Mouse (Mus musculus) hindbrain, embryonic 10.5 days (tissue): Measurements from ENCODE around the gene Npc2. TPM values are rescaled to one million over a fixed set of nuclear protein-coding genes. Genes with fewer than 3 reads are reported as not detected.

Experiments
- DNase-seq: peaks from one replicate; pipeline ENCODE4 v3.0.0-alpha.2; 2017; ENCODE audit warnings: low spot score
- H3K27ac ChIP-seq: fragments of 300-500 bp; sonication (generic); 2 replicates; pipeline ENCODE4 v1.5.1; 2016; ENCODE audit warnings: mild to moderate bottlenecking, moderate library complexity
- H3K27me3 ChIP-seq: fragments of 300-500 bp; sonication (generic); 2 replicates; pipeline ENCODE4 v1.6.1; 2016; ENCODE audit warnings: mild to moderate bottlenecking; ENCODE audit not compliant: poor library complexity, insufficient read depth, severe bottlenecking
- H3K36me3 ChIP-seq: fragments of 300-500 bp; sonication (generic); 2 replicates; pipeline ENCODE4 v1.6.1; 2016; ENCODE audit warnings: mild to moderate bottlenecking, moderate library complexity
- H3K4me1 ChIP-seq: fragments of 300-500 bp; sonication (generic); replicated peaks from 2 replicates; pipeline ENCODE4 v1.6.1; 2016; ENCODE audit warnings: mild to moderate bottlenecking
- H3K4me3 ChIP-seq: fragments of 300-500 bp; sonication (generic); 2 replicates; pipeline ENCODE4 v1.5.1; 2016; ENCODE audit warnings: mild to moderate bottlenecking, moderate library complexity
- H3K9me3 ChIP-seq: fragments of 300-500 bp; sonication (generic); 2 replicates; pipeline ENCODE4 v1.6.1; 2016; ENCODE audit warnings: mild to moderate bottlenecking, moderate library complexity
- WGBS: fragments of 180-500 bp; shearing (Covaris S2); methylation state at CpG from one replicate; pipeline ENCODE4 v1.1.7; 2016; 5-methylcytosine and 5-hydroxymethylcytosine counted together
- polyA plus RNA-seq: library from polyadenylated mRNA; unstranded; fragments of >200 nt; fragmentation: Nextera tagmentation; extraction: Ambion mirVana; gene quantifications from 2 replicates; pipeline ENCODE4 v1.2.1, GENCODE M21; 2016

Npc2 gene
- polyA plus RNA-seq, 1 experiment from 2014 or later, result 89.0 TPM

DNA sequence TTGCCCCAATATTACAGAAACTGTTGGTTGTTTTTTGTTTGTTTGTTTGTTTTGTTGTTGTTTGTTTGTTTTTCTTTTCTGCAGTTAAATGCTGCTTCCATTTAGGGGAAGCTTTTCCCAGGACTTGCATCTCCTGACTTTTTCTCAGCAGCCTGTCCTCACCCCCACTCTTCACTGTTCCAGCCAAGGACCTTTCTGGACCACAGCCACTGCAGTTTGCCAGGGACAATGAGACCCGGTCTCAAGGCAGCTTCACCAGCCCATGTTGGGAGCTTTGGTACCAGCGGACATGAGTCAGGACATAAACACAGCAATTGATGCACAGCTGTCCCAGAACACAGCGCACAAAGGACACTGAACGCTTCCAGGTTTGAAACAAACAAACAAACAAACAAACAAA is 66.1 kb downstream of the Npc2 start:
- Histone ChIP-seq H3K4me3 (no peak overlapping the region), H3K36me3 (no peaks in the 10 kb centered on the region), H3K27ac (no peak overlapping the region), H3K4me1 (peaks cover 19% of the 10 kb centered on the region), H3K9me3 (no peaks in the 10 kb centered on the region), H3K27me3 (peaks cover 15% of the 10 kb centered on the region; the same call in 1 of the 2 replicates)
- 73% methylated on average over 4 of the region's 4 CpGs for WGBS
- no peak for DNase-seq

Other genes with a start within 250 kb of the Npc2 start
- 2.7 and 3.4 TPM in 2 replicates for gene Vsx2, start 203.4 kb downstream of the Npc2 start, polyA plus RNA-seq
- 12.0 and 14.1 TPM in 2 replicates for gene Abcd4, start 155.7 kb downstream of the Npc2 start, polyA plus RNA-seq
- gene Vrtn, start 132.1 kb downstream of the Npc2 start, polyA plus RNA-seq, result 0.09 TPM in 1 of 2 replicates, not detected in the other
- 1.5 TPM in 1 of 2 replicates, not detected in the other for gene Syndig1l, start 74.3 kb downstream of the Npc2 start, polyA plus RNA-seq
- gene Isca2, start 99 bp upstream of the Npc2 start, polyA plus RNA-seq, result 160 and 181 TPM in 2 replicates
- 0.12 and 0.17 TPM in 2 replicates for gene Ltbp2, start 103.4 kb upstream of the Npc2 start, polyA plus RNA-seq
- 174 and 178 TPM in 2 replicates for gene Fcf1, start 197.7 kb upstream of the Npc2 start, polyA plus RNA-seq
- 18.5 and 21.5 TPM in 2 replicates for gene Arel1, start 197.7 kb upstream of the Npc2 start, polyA plus RNA-seq
- 31.9 and 34.8 TPM in 2 replicates for gene Ylpm1, start 223.2 kb upstream of the Npc2 start, polyA plus RNA-seq